Mouse (Mus musculus): ENCODE measurements around the gene Pdpk1. TPM values are rescaled to one million over a fixed set of nuclear protein-coding genes. Genes with fewer than 3 reads are reported as not detected.

The Pdpk1 gene
- total RNA-seq, 2 experiments from 2014 or later, result 35.1 to 39.7 TPM

DNA sequence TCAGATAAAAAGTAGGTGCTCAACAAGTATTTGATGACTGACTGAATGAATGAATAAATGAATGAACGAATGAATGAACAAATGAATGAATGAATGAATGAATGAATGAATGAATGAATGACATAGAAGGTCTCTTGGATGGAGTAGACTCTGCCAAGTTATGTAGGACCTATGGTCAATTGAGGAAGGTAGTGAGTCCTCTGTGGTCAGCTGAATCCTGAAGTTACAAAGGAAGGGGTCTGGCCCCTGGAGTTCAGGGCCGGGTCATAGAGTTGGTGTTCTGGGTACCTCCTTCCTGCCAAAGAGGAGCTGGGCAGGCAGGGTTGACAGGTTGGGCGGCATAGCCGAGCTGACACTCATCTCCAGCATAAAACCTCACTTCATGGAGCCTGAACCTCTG, 112.9 kb downstream of the Pdpk1 start, which contains the start of gene Prss27:
Prss27 (plus strand) TSS at position 301 of the 400 bp plus-strand sequence.
- no peak within 1 kb of the TSS for H3K4me3 ChIP-seq
- intact Hi-C loops (cut with DNase I), result no loop called here
- no peak within 1 kb of the TSS for H3K27ac ChIP-seq
- no peak for DNase-seq
- TF ChIP-seq CTCF (IDR thresholded peaks at IDR 0.05), result no peak

DNA sequence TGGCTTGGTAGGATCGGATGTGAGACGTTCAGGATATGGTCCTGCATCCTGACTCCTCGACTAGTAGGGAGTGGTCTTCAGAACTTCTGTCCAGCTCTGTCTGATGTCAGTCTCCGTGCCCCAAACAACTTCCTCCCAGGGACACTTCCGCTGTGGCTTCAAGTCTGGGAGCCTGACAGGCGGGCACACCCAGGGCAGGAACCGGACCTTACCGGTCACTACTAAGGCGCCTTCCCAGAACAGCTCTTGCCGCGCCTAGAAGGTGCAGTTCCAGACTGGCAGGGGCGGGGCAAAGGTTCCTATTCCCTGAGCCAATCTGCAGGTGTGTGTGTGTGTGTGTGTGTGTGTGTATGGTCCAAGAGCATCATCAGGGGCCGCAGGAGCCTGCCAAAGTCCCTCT, 113.4 kb downstream of the Pdpk1 start:
- no peak for TF ChIP-seq CTCF (IDR thresholded peaks at IDR 0.05)
- intact Hi-C loops (cut with DNase I), result no loop called here
- Histone ChIP-seq H3K27ac (no peak overlapping the region), H3K4me3 (no peak overlapping the region)
- DNase-seq, result no peak

GRCm38 (mm10) chr17:24036954-24037353, 113.8 kb downstream of the Pdpk1 start:
- no peak overlapping the region for H3K4me3 ChIP-seq
- intact Hi-C loops (cut with DNase I), result no loop called here
- H3K27ac ChIP-seq, result no peak overlapping the region
- no peak for DNase-seq
- TF ChIP-seq CTCF (IDR thresholded peaks at IDR 0.05), result no peak

DNA sequence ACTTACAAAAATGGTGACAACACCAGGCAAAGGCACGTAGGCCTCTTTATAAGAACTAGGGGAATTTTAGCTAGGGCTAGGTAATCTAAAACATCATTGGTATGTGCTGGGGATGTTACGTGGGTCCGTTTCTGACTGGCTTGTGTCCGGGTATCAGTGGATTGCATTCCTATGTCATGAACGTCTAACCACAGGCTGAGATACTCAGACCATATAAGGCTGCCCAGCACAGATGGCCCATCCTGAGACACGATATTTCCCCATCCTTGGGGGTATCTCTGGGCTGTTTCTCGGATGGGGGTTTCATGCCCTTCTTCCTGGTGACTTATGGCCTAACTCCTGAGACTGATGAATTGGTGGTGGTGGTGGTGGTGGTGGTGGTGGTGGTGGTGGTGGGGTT, 115.6 kb downstream of the Pdpk1 start:
- Histone ChIP-seq H3K27ac (no peak overlapping the region), H3K4me3 (no peak overlapping the region)
- intact Hi-C loops (cut with DNase I), result no loop called here
- TF ChIP-seq CTCF (IDR thresholded peaks at IDR 0.05), result no peak
- no peak for DNase-seq

DNA sequence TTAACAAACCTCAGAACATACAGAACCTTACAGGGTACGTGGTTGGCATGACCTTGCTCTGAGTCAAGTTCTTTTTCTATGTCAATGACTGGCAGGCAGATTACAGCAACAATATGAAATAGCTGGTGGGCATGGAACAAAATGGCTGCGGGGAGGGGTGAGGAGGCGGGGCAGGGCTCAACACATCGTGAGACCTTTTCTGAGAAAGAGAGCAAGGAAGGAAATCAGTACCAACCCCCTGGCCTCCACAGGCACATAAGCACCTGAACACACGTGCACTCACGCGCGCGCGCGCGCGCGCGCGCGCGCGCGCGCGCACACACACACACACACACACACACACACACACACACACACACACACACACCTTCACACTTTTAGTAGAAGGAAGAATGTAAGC, 120.2 kb downstream of the Pdpk1 start:
- Histone ChIP-seq H3K27ac (no peak overlapping the region), H3K4me3 (no peak overlapping the region)
- TF ChIP-seq CTCF (IDR thresholded peaks at IDR 0.05), result no peak
- intact Hi-C loops (cut with DNase I), result no loop called here
- DNase-seq, result no peak

- no peak for TF ChIP-seq CTCF (IDR thresholded peaks at IDR 0.05)
- Histone ChIP-seq H3K4me3 (no peak overlapping the region), H3K27ac (no peak overlapping the region)
- intact Hi-C loops (cut with DNase I), result no loop called here
- DNase-seq, result no peak
Observed at GRCm38 (mm10) chr17:24029477-24029876, 121.2 kb downstream of the Pdpk1 start.

Other genes starting within 250 kb of the Pdpk1 start
- gene Dcpp3, start 233.5 kb downstream of the Pdpk1 start, total RNA-seq (2021), result not detected
- gene Sbp, start 209.3 kb downstream of the Pdpk1 start, total RNA-seq (2021), result not detected
- gene Sbpl, start 195.7 kb downstream of the Pdpk1 start, total RNA-seq (2021), result not detected
- gene Prss30, start 170.4 kb downstream of the Pdpk1 start, total RNA-seq (2021), result not detected
- not detected for gene Prss22, start 152.8 kb downstream of the Pdpk1 start, total RNA-seq (2021)
- not detected for gene Prss27, start 112.8 kb downstream of the Pdpk1 start, total RNA-seq (2021)
- 10 to 100 TPM in 1 of 2 experiments, 1 to 10 TPM in 1; 6.9 to 10.4 TPM for gene Kctd5, start 77.4 kb downstream of the Pdpk1 start, total RNA-seq (2021)
- gene Amdhd2, start 12.8 kb upstream of the Pdpk1 start, total RNA-seq (2021), result 1 to 10 TPM; 8.4 to 8.8 TPM
- 100 to 1,000 TPM; 147 to 152 TPM for gene Atp6v0c, start 18.8 kb upstream of the Pdpk1 start, total RNA-seq (2021)
- gene Tbc1d24, start 54.6 kb upstream of the Pdpk1 start, total RNA-seq (2021), result 1 to 10 TPM; 4.0 to 7.1 TPM
- under 1 TPM; 0.31 to 0.39 TPM for gene Ntn3, start 58.6 kb upstream of the Pdpk1 start, total RNA-seq (2021)
- gene Tedc2, start 69.9 kb upstream of the Pdpk1 start, total RNA-seq (2021), result 1 to 10 TPM; 1.4 to 2.5 TPM
- gene Ccnf, start 100.6 kb upstream of the Pdpk1 start, total RNA-seq (2021), result under 1 TPM; 0.41 to 0.64 TPM
- not detected for gene Abca17, start 200.1 kb upstream of the Pdpk1 start, total RNA-seq (2021)
- 1 to 10 TPM; 6.8 to 7.9 TPM for gene Abca3, start 201.0 kb upstream of the Pdpk1 start, total RNA-seq (2021)